Mouse (Mus musculus) ES-CJ7 (cell line): Measurements from ENCODE around the gene Sez6l.
A peak's percentile ranks its signal among the peaks of the same experiment; 100 is the strongest.

Experiments used
- DNase-seq: peaks from one replicate; pipeline ENCODE4 v3.0.0; 2011; ENCODE audit warnings: low read depth, low spot score

The Sez6l gene

GRCm38 (mm10) chr5:112534146-112534545 is 42.8 kb downstream of the Sez6l start:
- no peak for DNase-seq

- peak; percentile 46 for DNase-seq
Observed at GRCm38 (mm10) chr5:112533312-112534075, 43.5 kb downstream of the Sez6l start.

- DNase-seq: no peak
Observed at GRCm38 (mm10) chr5:112532894-112533293, 44.1 kb downstream of the Sez6l start.

GRCm38 (mm10) chr5:112532210-112532609 is 44.8 kb downstream of the Sez6l start:
- peak; percentile 75 for DNase-seq

GRCm38 (mm10) chr5:112531111-112531510 is 45.9 kb downstream of the Sez6l start:
- DNase-seq: no peak

GRCm38 (mm10) chr5:112526936-112527335 is 50.0 kb downstream of the Sez6l start:
- no peak for DNase-seq

- DNase-seq: no peak
Observed at GRCm38 (mm10) chr5:112526435-112526834, 50.5 kb downstream of the Sez6l start.

GRCm38 (mm10) chr5:112525980-112526379 is 51.0 kb downstream of the Sez6l start:
- DNase-seq: no peak

GRCm38 (mm10) chr5:112525271-112525670 is 51.7 kb downstream of the Sez6l start:
- DNase-seq: no peak

- peak; percentile 70 for DNase-seq
Observed at GRCm38 (mm10) chr5:112523796-112524195, 53.2 kb downstream of the Sez6l start.

GRCm38 (mm10) chr5:112523331-112523730 is 53.7 kb downstream of the Sez6l start:
- peak; percentile 73 for DNase-seq

GRCm38 (mm10) chr5:112521703-112522527 is 55.1 kb downstream of the Sez6l start:
- no peak for DNase-seq

GRCm38 (mm10) chr5:112520826-112521702 is 55.9 kb downstream of the Sez6l start:
- DNase-seq: peak; percentile 66

- no peak for DNase-seq
Observed at GRCm38 (mm10) chr5:112518773-112519172, 58.2 kb downstream of the Sez6l start.

GRCm38 (mm10) chr5:112517454-112517853 is 59.5 kb downstream of the Sez6l start:
- no peak for DNase-seq

GRCm38 (mm10) chr5:112516527-112516926 is 60.5 kb downstream of the Sez6l start:
- DNase-seq: peak; percentile 75

GRCm38 (mm10) chr5:112510351-112510750 is 66.6 kb downstream of the Sez6l start:
- no peak for DNase-seq

GRCm38 (mm10) chr5:112509916-112510315 is 67.1 kb downstream of the Sez6l start:
- peak; percentile 95 for DNase-seq

- DNase-seq: no peak
Observed at GRCm38 (mm10) chr5:112505595-112505994, 71.4 kb downstream of the Sez6l start.

GRCm38 (mm10) chr5:112501384-112501783 is 75.6 kb downstream of the Sez6l start:
- no peak for DNase-seq

GRCm38 (mm10) chr5:112499918-112500682 is 76.9 kb downstream of the Sez6l start:
- no peak for DNase-seq
